Mouse (Mus musculus): ENCODE measurements around the gene Osbpl8. TPM values are rescaled to one million over a fixed set of nuclear protein-coding genes. Genes with fewer than 3 reads are reported as not detected.

Gene Osbpl8
- polyA plus RNA-seq, 1 experiment from 2014 or later = 23.7 TPM

GRCm38 (mm10) chr10:111308850-111309501, 144.4 kb downstream of the Osbpl8 start:
- Histone ChIP-seq H3K4me2 (ENCODE audit: low read length) (no peak overlapping the region), H3K4me1 (replicated peaks; ENCODE audit: control insufficient read depth, insufficient read depth, low read length) (no peaks in the 10 kb centered on the region), H3K27me3 (replicated peaks; ENCODE audit: control insufficient read depth, insufficient read depth, low read length) (no peaks in the 10 kb centered on the region), H3K9ac (replicated peaks; ENCODE audit: low read depth, low read length) (no peak overlapping the region), H3K9me3 (ENCODE audit: control insufficient read depth, low read length) (no peaks in the 10 kb centered on the region), H3K36me3 (ENCODE audit: control insufficient read depth, insufficient read depth) (no peaks in the 10 kb centered on the region), H3K27ac (ENCODE audit: low read length) (no peak overlapping the region), H3K4me3 (replicated peaks; ENCODE audit: low read length) (no peak overlapping the region)
- 91% methylated on average over 13 of the region's 13 CpGs for WGBS
- ATAC-seq = no peak

GRCm38 (mm10) chr10:111313282-111313681, 148.7 kb downstream of the Osbpl8 start:
- Histone ChIP-seq H3K27ac (ENCODE audit: low read length) (no peak overlapping the region), H3K4me1 (replicated peaks; ENCODE audit: control insufficient read depth, insufficient read depth, low read length) (no peaks in the 10 kb centered on the region), H3K27me3 (replicated peaks; ENCODE audit: control insufficient read depth, insufficient read depth, low read length) (no peaks in the 10 kb centered on the region), H3K9me3 (ENCODE audit: control insufficient read depth, low read length) (no peaks in the 10 kb centered on the region), H3K9ac (replicated peaks; ENCODE audit: low read depth, low read length) (no peak overlapping the region), H3K4me3 (replicated peaks; ENCODE audit: low read length) (no peak overlapping the region), H3K4me2 (ENCODE audit: low read length) (no peak overlapping the region), H3K36me3 (ENCODE audit: control insufficient read depth, insufficient read depth) (no peaks in the 10 kb centered on the region)
- 76% methylated on average over 6 of the region's 6 CpGs for WGBS
- no peak for ATAC-seq

GRCm38 (mm10) chr10:111314636-111315395, 150.3 kb downstream of the Osbpl8 start:
- Histone ChIP-seq H3K4me3 (replicated peaks; ENCODE audit: low read length) (no peak overlapping the region), H3K27ac (ENCODE audit: low read length) (no peak overlapping the region), H3K9me3 (ENCODE audit: control insufficient read depth, low read length) (no peaks in the 10 kb centered on the region), H3K4me2 (ENCODE audit: low read length) (no peak overlapping the region), H3K4me1 (replicated peaks; ENCODE audit: control insufficient read depth, insufficient read depth, low read length) (no peaks in the 10 kb centered on the region), H3K9ac (replicated peaks; ENCODE audit: low read depth, low read length) (no peak overlapping the region), H3K36me3 (ENCODE audit: control insufficient read depth, insufficient read depth) (no peaks in the 10 kb centered on the region), H3K27me3 (replicated peaks; ENCODE audit: control insufficient read depth, insufficient read depth, low read length) (no peaks in the 10 kb centered on the region)
- ATAC-seq = no peak
- 82% methylated on average over 10 of the region's 10 CpGs for WGBS

DNA sequence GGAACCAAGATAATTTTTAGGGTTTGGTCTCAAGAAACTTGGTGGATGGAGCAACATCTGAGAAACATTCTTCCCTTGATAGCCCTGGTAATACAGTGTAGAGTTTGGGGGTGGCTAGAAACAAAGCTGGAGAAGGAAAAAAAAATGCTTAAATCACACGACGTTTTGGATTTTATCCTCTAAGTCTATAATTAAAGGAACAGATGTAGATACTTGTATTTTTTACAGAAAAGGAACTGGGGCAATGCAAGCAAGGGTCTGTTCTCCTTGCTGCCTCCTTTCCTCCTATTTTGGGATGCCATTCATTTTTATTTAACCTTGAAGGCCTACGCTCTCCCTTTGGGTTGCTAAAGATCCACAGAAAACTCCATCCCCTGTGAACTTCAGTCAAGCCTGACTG, 151.4 kb downstream of the Osbpl8 start:
- H3K27ac ChIP-seq (ENCODE audit: low read length) = no peak overlapping the region
- no peaks in the 10 kb centered on the region for H3K27me3 ChIP-seq (replicated peaks; ENCODE audit: control insufficient read depth, insufficient read depth, low read length)
- no peak overlapping the region for H3K9ac ChIP-seq (replicated peaks; ENCODE audit: low read depth, low read length)
- H3K9me3 ChIP-seq (ENCODE audit: control insufficient read depth, low read length) = no peaks in the 10 kb centered on the region
- no peak overlapping the region for H3K4me3 ChIP-seq (replicated peaks; ENCODE audit: low read length)
- H3K4me1 ChIP-seq (replicated peaks; ENCODE audit: control insufficient read depth, insufficient read depth, low read length) = no peaks in the 10 kb centered on the region
- no peak for ATAC-seq
- no peak overlapping the region for H3K4me2 ChIP-seq (ENCODE audit: low read length)
- H3K36me3 ChIP-seq (ENCODE audit: control insufficient read depth, insufficient read depth) = no peaks in the 10 kb centered on the region
- WGBS = 88% methylated on average over 3 of the region's 3 CpGs

DNA sequence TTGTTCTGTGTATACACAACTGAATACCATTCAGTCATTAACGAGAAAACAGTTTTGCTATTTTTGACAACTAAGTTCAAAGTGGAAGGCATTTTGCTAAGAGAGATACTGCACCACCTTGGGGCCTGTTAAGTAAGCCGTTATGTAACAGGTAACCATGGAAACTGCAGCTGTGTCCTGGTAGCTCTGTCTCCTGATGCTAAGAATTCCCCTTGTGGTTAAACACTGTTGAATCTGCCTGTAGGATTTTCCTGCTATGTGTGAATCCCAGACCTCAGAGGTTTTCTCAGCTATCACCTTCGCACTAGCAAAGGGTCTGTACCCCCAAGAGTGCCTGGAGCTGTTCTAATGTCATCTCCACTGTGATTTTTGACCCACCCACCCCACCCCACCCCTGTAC, 153.5 kb downstream of the Osbpl8 start:
- Histone ChIP-seq H3K27ac (ENCODE audit: low read length) (no peak overlapping the region), H3K27me3 (replicated peaks; ENCODE audit: control insufficient read depth, insufficient read depth, low read length) (no peaks in the 10 kb centered on the region; the same call in 1 of the 2 replicates)
- WGBS = 58% methylated on average over 3 of the region's 3 CpGs

DNA sequence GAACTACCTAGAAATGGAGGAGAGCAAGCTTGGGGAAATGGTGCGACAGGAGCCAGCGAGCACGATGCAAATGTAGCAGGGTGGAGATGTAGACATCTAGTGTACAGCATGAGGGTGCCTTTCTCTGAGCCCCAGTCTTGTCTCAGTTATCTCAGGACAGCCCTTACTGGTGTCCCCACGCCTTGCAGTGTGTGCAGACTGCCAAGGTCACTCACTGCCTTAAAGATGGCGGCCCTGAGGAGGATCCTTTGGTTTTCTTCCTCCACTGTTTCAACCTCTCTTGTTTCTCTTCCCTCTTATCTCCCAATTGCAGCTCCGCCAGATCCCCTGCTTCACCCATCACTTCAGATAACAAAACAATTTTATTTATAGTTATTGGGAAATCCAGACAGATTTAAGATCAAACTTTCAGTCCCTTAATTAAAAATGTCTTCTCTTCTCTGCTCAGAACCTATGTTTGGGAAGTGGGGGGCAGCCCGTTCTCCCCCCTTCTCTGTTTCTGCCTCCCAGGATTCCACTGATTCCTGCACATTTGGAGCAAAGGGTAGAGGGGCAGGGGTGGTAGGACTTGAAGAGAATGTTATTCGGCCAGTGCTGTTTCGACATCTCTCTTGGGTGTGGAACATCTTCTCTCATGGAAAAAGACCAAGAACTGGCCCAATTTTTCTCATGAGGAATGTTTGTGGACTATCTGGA, 154.4 kb downstream of the Osbpl8 start:
- Histone ChIP-seq H3K9ac (replicated peaks; ENCODE audit: low read depth, low read length) (no peak overlapping the region), H3K4me3 (replicated peaks; ENCODE audit: low read length) (no peak overlapping the region), H3K36me3 (ENCODE audit: control insufficient read depth, insufficient read depth) (no peaks in the 10 kb centered on the region), H3K4me1 (replicated peaks; ENCODE audit: control insufficient read depth, insufficient read depth, low read length) (no peaks in the 10 kb centered on the region), H3K9me3 (ENCODE audit: control insufficient read depth, low read length) (no peaks in the 10 kb centered on the region), H3K27me3 (replicated peaks; ENCODE audit: control insufficient read depth, insufficient read depth, low read length) (no peaks in the 10 kb centered on the region; the same call in 1 of the 2 replicates), H3K4me2 (ENCODE audit: low read length) (no peak overlapping the region), H3K27ac (ENCODE audit: low read length) (no peak overlapping the region)
- 84% methylated on average over 9 of the region's 9 CpGs for WGBS
- ATAC-seq = no peak

More for the DNA sequence above, 153.5 kb downstream of the Osbpl8 start:
- Histone ChIP-seq H3K36me3 (ENCODE audit: control insufficient read depth, insufficient read depth) (no peaks in the 10 kb centered on the region), H3K4me2 (ENCODE audit: low read length) (no peak overlapping the region), H3K4me3 (replicated peaks; ENCODE audit: low read length) (no peak overlapping the region), H3K9ac (replicated peaks; ENCODE audit: low read depth, low read length) (no peak overlapping the region), H3K9me3 (ENCODE audit: control insufficient read depth, low read length) (no peaks in the 10 kb centered on the region), H3K4me1 (replicated peaks; ENCODE audit: control insufficient read depth, insufficient read depth, low read length) (no peaks in the 10 kb centered on the region)
- ATAC-seq = peak; percentile 75

DNA sequence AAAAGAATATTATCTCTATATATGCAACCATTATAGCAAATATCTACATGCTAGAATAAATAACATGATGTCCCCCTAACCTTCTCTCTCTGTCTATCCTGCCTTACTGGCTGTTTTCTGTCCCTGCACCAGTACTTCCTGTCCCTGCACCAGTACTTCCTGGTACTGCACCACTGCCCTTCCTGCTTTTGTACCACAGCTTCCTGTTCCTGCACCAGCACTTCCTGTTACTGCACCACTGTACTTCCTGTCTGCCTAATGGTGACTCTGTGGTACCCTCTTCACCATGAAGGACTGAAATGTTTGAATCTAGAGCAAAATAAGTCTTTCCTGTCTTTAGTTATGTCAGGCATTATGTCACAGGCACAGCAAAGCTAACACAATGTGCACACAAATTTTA, 156.0 kb downstream of the Osbpl8 start:
- H3K4me3 ChIP-seq (replicated peaks; ENCODE audit: low read length) = no peak overlapping the region
- H3K4me1 ChIP-seq (replicated peaks; ENCODE audit: control insufficient read depth, insufficient read depth, low read length) = no peaks in the 10 kb centered on the region
- no peak overlapping the region for H3K4me2 ChIP-seq (ENCODE audit: low read length)
- H3K27ac ChIP-seq (ENCODE audit: low read length) = no peak overlapping the region
- no peaks in the 10 kb centered on the region; the same call in 1 of the 2 replicates for H3K27me3 ChIP-seq (replicated peaks; ENCODE audit: control insufficient read depth, insufficient read depth, low read length)
- H3K9ac ChIP-seq (replicated peaks; ENCODE audit: low read depth, low read length) = no peak overlapping the region
- ATAC-seq = no peak
- no peaks in the 10 kb centered on the region for H3K36me3 ChIP-seq (ENCODE audit: control insufficient read depth, insufficient read depth)
- H3K9me3 ChIP-seq (ENCODE audit: control insufficient read depth, low read length) = no peaks in the 10 kb centered on the region

- H3K4me3 ChIP-seq (replicated peaks; ENCODE audit: low read length) = no peak overlapping the region
- no peaks in the 10 kb centered on the region for H3K9me3 ChIP-seq (ENCODE audit: control insufficient read depth, low read length)
- no peak overlapping the region for H3K27ac ChIP-seq (ENCODE audit: low read length)
- no peaks in the 10 kb centered on the region for H3K36me3 ChIP-seq (ENCODE audit: control insufficient read depth, insufficient read depth)
- ATAC-seq = no peak
- 91% methylated on average over 4 of the region's 4 CpGs for WGBS
- H3K9ac ChIP-seq (replicated peaks; ENCODE audit: low read depth, low read length) = no peak overlapping the region
- H3K27me3 ChIP-seq (replicated peaks; ENCODE audit: control insufficient read depth, insufficient read depth, low read length) = no peaks in the 10 kb centered on the region
- H3K4me1 ChIP-seq (replicated peaks; ENCODE audit: control insufficient read depth, insufficient read depth, low read length) = no peaks in the 10 kb centered on the region
- H3K4me2 ChIP-seq (ENCODE audit: low read length) = no peak overlapping the region
These were observed 163.4 kb downstream of the Osbpl8 start for GRCm38 (mm10) chr10:111327957-111328356.

- no peak overlapping the region for H3K27ac ChIP-seq (ENCODE audit: low read length)
- no peaks in the 10 kb centered on the region for H3K27me3 ChIP-seq (replicated peaks; ENCODE audit: control insufficient read depth, insufficient read depth, low read length)
- H3K4me1 ChIP-seq (replicated peaks; ENCODE audit: control insufficient read depth, insufficient read depth, low read length) = no peaks in the 10 kb centered on the region
- 84% methylated on average over 5 of the region's 5 CpGs for WGBS
- no peak overlapping the region for H3K4me3 ChIP-seq (replicated peaks; ENCODE audit: low read length)
- H3K9me3 ChIP-seq (ENCODE audit: control insufficient read depth, low read length) = no peaks in the 10 kb centered on the region
- H3K4me2 ChIP-seq (ENCODE audit: low read length) = no peak overlapping the region
- no peaks in the 10 kb centered on the region for H3K36me3 ChIP-seq (ENCODE audit: control insufficient read depth, insufficient read depth)
- no peak for ATAC-seq
- no peak overlapping the region for H3K9ac ChIP-seq (replicated peaks; ENCODE audit: low read depth, low read length)
These were observed 164.8 kb downstream of the Osbpl8 start for GRCm38 (mm10) chr10:111329326-111329725.

All from forebrain, embryonic 16.5 days (tissue).